Comparison of ENCODE assay signal across 16 mouse cellular contexts in genomic region chr11:25848824-25849644, GRCm38 (mm10).
DNase-seq lines count a peak whose midpoint lies in the region; ATAC-seq and TF ChIP-seq lines count a peak whose summit lies in the region.
"Had no signal": no experiment of that assay in that cellular context is flagged by ENCODE, and none has a peak within 500 bp of the region (broad histone marks: within the 10 kb centered on the region; RNA-seq: fewer than 3 reads in every experiment).

No protein-coding gene starts in this region.

- H3K9me3 ChIP-seq in heart, embryonic 11.5 days (replicated peaks; ENCODE audit: control insufficient read depth, low read length), result no peaks in the 10 kb centered on the region
- H3K9me3 ChIP-seq: midbrain, embryonic 12.5 days had no signal

- H3K27ac ChIP-seq in heart, embryonic 11.5 days (ENCODE audit: low read depth, low read length), result no peak overlapping the region
- peak overlapping the region; percentile 86 for H3K27ac ChIP-seq in olfactory bulb, adult 2 months (ENCODE audit: insufficient read depth, low read depth, low read length)
- H3K27ac ChIP-seq: kidney, postnatal 0 days; midbrain, embryonic 12.5 days had no signal

- H3K36me3 ChIP-seq in heart, embryonic 11.5 days (ENCODE audit: control insufficient read depth, insufficient read depth, low read length), result no peaks in the 10 kb centered on the region
- H3K36me3 ChIP-seq: midbrain, embryonic 12.5 days had no signal

- TF ChIP-seq CTCF in olfactory bulb, adult 2 months (IDR thresholded peaks at IDR 0.05; ENCODE audit: insufficient read depth, low read depth, low read length), result no peak

- H3K9ac ChIP-seq in heart, embryonic 11.5 days (ENCODE audit: low read depth, low read length), result no peak overlapping the region
- H3K9ac ChIP-seq: midbrain, embryonic 12.5 days had no signal

- H3K4me1 ChIP-seq in heart, embryonic 11.5 days (ENCODE audit: control insufficient read depth, insufficient read depth, low read length), result no peaks in the 10 kb centered on the region
- peaks cover 9% of the 10 kb centered on the region; the same call in 1 of the 2 replicates for H3K4me1 ChIP-seq in olfactory bulb, adult 2 months (ENCODE audit: control insufficient read depth, insufficient read depth, low read length)

- 49% methylated on average over 14 of the region's 14 CpGs for WGBS in heart, embryonic 11.5 days (ENCODE audit: insufficient replicate concordance)
- 50% methylated on average over 14 of the region's 14 CpGs for WGBS in olfactory bulb, adult 2 months

- no peaks in the 10 kb centered on the region for H3K27me3 ChIP-seq in heart, embryonic 11.5 days (ENCODE audit: control insufficient read depth, insufficient read depth, low read length)
- H3K27me3 ChIP-seq: midbrain, embryonic 12.5 days had no signal

- DNase-seq in heart, postnatal 14 days, result no peak
- DNase-seq in lung, postnatal 36 days, result peak; percentile 2
- DNase-seq in lung, postnatal 14 days, result no peak
- DNase-seq in c-Kit-positive CD71-negative TER-119-negative erythroid progenitor cells, embryonic 14.5 days (ENCODE audit: low read depth), result peak; percentile 4
- no peak for DNase-seq in cerebellum, adult 18-20 months
- no peak for DNase-seq in cerebellum, postnatal 4 days (ENCODE audit: low spot score in 2 of 2)
- DNase-seq: adrenal gland, postnatal 25 days; cerebellum, adult 11 months; heart, adult 18-20 months; layer of hippocampus, adult 9-11 months; retina, postnatal 1 day; thymus, adult 18-20 months had no signal

- H3K4me3 ChIP-seq in heart, embryonic 11.5 days (ENCODE audit: low read depth, low read length), result no peak overlapping the region
- no peak overlapping the region for H3K4me3 ChIP-seq in olfactory bulb, adult 2 months (ENCODE audit: insufficient read depth, low read depth, low read length)
- H3K4me3 ChIP-seq: midbrain, embryonic 12.5 days had no signal

- TF ChIP-seq POLR2A in olfactory bulb, adult 2 months (IDR thresholded peaks at IDR 0.05; ENCODE audit: insufficient read depth, low read depth, low read length), result no peak

- H3K4me2 ChIP-seq in heart, embryonic 11.5 days, result peak overlapping the region; percentile 21
- H3K4me2 ChIP-seq: midbrain, embryonic 12.5 days had no signal

- no peak for ATAC-seq in heart, embryonic 11.5 days (replicated peaks; ENCODE audit: insufficient number of reproducible peaks, low FRiP score, low TSS enrichment)

- intact Hi-C loops in heart, postnatal 14 days (cut with DNase I), result no loop called here

Comparison
In these comparisons a context has a peak if more than half of its experiments do, and no peak if none do; other contexts are left out.
1. DNase-seq: peak in lung, postnatal 36 days (single experiment) and c-Kit-positive CD71-negative TER-119-negative erythroid progenitor cells, embryonic 14.5 days (single experiment); none in heart, postnatal 14 days (0 of 2), lung, postnatal 14 days (single experiment), cerebellum, adult 18-20 months (0 of 2) and cerebellum, postnatal 4 days (0 of 2).